Mouse (Mus musculus): ENCODE data around the gene B3gnt4.

The B3gnt4 gene

GRCm38 (mm10) chr5:123525916-123526495 lies 15.7 kb downstream of the B3gnt4 start:
- no peak for DNase-seq (ENCODE audit: extremely low spot score, low read depth, low spot score)

- no peak for DNase-seq (ENCODE audit: extremely low spot score, low read depth, low spot score)
These were observed 18.4 kb downstream of the B3gnt4 start for GRCm38 (mm10) chr5:123528641-123529040.

DNA sequence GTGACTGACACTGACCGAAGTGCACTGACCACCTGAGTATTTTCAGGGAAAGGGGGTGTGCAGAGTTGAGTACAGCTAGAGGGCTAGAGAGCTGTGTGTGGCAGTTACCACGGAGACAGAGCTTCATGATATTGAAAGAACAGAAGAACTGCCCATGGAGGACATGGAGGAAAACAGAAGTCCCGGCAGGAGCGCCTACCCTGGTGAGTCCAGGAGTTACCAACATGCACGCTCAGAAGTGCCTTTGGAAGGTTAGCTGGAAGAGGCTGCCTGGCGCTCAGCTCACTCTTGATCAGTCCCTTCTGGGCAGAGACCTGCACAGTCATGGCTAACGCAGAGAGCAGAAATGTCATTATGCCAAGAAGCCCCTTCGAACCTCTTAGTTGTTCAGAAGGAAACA lies 19.8 kb downstream of the B3gnt4 start:
- no peak for DNase-seq (ENCODE audit: extremely low spot score, low read depth, low spot score)

DNA sequence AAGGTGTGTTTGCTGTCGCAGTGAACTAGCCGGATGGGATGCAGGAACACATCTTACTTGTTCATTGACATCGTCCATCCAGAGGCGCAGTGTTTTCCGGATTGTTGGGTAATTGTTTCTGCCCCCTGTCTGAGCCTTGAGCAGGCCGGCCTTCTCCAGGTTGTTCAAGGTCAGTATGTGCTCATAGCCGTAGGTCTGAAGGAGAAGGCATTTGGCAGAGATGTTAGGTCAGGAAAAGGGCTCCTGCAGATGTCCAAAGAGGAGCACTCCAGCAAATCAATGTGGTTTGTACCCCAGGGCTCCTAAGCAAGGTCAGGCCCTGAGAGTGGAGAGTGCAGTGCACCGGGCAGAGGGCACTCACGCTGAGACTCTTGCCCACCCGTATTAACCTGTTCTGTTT lies 23.5 kb downstream of the B3gnt4 start:
- no peak for DNase-seq (ENCODE audit: extremely low spot score, low read depth, low spot score)

GRCm38 (mm10) chr5:123555693-123556092 lies 45.4 kb downstream of the B3gnt4 start:
- DNase-seq (ENCODE audit: extremely low spot score, low read depth, low spot score): no peak

DNA sequence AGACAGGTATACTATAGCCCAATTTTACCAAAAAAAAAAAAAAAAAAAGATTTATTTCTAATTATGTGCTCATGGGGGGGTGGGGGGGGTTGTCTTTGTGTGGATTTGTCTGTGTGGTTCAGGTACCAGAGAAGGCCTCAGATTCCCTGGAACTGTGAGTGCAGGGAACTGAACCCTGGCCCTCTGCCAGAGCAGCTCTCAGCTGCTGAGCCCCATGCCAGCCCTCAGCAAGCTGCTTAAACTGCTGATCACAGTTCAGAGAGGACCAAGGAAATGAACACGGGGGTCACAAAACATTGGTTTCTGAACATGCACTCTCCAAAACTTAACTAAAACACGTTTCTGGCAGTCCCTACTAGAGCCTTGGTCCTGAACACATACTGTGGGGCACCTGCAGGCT lies 46.2 kb downstream of the B3gnt4 start:
- DNase-seq (ENCODE audit: extremely low spot score, low read depth, low spot score): no peak

DNA sequence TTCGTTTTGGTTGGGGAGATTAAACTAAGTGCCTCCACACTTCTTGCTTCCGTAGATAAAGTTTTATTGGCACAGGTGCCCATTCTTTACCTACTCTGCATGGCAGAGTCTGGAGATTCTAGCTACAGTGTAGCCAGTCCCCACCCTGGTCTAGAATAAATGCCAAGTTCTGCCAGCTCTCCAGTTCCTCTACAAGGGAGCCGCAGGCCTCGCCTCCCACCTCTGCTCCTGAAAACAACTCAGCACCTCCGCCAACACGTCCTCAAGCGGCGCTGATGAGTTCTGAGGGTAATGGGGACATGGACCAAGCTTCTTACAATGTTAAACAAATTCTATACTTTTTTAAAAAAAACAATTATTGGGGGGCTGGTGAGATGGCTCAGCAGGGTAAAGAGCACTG lies 49.3 kb downstream of the B3gnt4 start:
- no peak for DNase-seq (ENCODE audit: extremely low spot score, low read depth, low spot score)

GRCm38 (mm10) chr5:123561128-123561527 lies 50.9 kb downstream of the B3gnt4 start:
- no peak for DNase-seq (ENCODE audit: extremely low spot score, low read depth, low spot score)

All from hindlimb bud, embryonic 11.5 days (tissue).